Mouse (Mus musculus): Measurements from ENCODE around the gene Pigv.
A peak's percentile ranks its signal among the peaks of the same experiment; 100 is the strongest.
"Not testable (repeated sequence)": the region's sequence is repeated elsewhere in the genome, so short reads cannot be mapped to it uniquely, and the experiment has no call there.

Pigv gene

DNA sequence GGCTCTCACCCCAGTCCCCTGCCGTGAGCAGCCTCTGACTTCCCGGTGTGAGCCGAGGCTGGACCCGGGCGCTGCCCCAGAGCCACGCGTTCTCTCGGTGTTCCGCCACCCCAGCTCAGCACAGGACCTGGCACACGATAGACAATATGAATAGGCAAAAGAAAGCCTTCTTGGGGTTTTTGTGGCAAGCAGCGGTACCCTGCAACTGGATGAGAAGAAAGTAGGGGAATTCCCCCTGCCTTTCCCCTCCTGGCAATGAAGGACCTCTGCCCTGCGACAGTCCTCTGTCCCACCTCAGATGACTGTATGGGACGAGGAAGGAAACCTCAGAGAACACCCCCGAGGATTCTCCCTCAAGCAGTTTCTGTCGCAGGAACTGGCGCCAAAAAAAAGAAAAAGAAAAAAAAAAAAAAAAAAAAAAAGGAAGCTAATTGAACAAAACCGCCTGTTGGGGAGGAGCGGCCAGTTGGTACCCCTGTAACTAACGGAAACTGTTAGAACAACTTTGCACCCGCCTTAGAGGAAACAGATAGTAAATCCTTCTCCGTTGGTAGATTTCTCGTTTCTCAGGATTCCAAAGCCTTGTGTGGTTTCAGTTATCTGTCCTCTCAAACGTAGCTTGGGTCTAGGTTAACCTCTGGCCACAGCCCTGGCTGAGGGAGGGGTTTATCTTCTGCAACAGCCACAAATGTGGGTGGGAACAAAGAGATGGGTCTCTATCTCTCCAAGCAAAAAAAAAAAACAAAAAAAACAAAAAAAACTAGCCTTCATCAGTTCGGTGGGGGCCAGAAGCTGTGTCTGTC is 599 bp upstream of the Pigv start:
- DNase-seq (ENCODE audit: low spot score in 2 of 2): no peak

DNA sequence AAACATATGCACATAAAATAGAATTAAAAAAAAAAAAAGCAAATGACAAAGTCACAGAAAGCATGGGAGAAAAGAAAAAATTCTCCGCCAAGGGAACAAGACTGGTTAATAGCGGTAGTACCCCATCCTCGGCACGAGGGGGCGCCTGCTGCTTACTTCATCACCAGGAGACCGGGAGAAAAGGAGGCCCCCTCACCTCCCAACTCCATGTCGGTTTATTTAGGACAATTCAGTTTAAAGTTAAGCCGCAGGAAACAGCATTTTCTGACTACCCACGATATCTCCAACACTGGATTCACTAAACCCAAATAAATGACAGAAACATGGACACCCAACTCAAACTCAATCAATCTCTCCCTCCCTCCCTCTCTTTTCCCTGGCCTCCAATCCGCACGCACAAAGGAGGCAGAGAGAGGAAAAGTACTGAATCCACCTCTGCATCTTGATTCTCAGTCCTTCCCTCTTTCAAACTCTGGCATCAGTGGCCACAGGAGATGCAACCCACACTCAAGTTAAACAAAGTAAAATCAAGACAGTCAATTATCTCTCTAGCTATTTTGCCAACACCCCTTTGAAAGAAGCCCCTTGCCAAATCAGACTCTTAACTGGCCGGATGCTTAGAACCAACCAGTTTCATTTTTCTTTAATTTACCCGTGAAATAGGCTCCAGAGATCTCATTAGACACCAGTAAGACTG is 1.1 kb downstream of the Pigv start:
- peak; percentile 73 to 85 for DNase-seq (ENCODE audit: low spot score in 2 of 2)

DNA sequence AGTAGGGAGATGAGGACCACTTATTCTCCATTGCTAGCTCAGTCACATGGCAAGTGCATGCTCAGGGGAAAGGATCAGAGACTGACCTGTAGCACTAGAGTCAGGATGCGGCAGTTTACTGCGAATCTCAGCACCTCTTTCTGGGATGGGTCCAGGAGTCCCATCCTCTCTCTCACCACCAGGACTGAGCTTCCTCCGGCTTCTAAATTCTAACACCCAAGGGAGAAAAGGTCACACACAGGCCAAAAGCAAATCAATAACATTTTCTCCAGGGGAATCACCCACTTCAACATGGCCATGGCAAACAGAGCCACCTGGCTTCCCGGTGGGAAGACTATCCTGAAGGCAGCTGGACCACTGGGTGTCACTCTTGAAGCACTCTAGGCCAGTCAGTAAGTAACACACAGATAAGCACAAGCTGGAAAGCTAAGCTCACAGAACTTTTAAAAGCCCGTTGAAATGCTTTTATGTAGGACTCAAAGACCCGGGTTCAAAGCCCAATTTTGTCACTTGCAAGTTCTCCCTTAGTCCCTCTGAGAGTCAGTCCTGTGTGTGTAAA is 2.7 kb downstream of the Pigv start:
- DNase-seq (ENCODE audit: low spot score in 2 of 2): no peak

DNA sequence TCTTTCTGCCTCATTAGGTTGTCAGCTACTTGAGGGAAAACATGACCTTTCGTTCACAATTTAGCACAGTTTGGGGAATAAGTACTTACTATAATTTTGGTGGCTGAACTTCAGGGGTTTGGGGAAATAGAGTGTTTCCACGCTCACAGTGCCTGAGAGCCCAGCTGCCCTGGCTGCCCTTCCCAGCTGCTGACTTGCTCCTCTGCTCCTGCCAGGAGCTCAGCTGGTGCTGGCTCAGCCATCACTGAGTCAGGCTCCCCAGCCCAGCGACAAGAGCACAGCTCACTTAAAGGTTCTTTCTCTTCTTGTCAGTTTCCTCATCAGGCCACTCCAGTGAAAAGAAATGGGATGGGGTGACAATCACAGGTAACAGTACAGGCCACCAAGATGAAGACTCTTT is 3.9 kb downstream of the Pigv start:
- no peak for DNase-seq (ENCODE audit: low spot score in 2 of 2)

DNA sequence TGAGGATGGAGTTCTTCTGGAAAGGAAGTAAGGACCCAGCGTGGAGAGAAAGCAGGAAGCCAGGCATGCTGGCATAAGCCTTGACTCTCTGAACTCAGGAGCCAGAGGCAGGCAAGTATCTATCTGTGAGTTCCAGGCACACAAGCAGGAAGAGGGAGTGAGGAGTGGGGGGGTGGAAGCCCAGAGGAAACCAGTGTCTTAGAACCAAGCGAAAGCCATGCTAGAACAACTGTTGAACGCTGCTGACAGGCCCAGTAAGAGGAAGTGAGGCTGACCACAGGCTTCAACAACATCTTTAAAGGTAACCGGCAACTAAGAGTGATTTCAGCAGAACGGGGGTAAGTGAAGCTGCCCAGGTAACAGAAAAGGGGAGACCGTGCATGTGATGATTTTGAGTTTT is 6.2 kb downstream of the Pigv start:
- DNase-seq (ENCODE audit: low spot score in 2 of 2): no peak

DNA sequence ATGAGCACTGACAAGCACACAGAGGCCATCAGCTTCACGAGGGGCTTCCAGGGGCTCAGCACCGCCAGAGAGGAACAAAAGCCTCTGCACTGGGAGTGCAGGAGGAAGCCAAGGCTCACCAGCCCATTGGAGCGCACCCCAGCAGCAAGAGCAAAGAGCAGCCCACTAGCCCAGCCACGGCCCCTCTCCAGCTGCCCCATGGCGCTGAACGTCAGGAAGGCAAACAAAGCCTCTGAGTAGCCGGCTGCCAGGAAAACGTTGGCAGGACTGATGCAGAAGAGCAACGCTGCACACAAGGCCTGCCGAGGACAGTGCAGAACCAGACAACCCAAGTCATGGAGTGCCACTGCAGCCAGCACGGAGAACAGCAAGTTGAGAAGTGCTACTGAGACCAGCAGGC is 7.3 kb downstream of the Pigv start:
- DNase-seq (ENCODE audit: low spot score in 2 of 2): no peak

DNA sequence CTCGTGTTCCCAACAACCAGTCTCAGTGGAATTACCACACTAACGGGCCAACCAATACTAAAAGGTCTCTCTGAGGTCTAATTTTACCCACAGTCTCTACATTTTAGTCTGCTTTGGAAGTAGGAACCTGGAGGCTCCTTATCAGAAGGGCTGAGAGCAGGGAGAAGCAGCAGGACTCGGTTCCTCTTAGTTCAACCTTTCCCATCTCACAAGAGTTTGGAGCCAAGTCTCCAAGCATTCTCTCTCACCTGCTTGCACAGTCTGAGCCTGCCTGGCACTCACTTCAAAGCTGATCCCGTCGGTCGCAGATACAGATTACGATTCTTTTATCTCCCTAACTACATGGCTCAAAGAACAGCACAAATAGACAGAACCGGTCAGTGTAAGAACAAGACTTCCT is 9.5 kb downstream of the Pigv start:
- DNase-seq (ENCODE audit: low spot score in 2 of 2): no peak

DNA sequence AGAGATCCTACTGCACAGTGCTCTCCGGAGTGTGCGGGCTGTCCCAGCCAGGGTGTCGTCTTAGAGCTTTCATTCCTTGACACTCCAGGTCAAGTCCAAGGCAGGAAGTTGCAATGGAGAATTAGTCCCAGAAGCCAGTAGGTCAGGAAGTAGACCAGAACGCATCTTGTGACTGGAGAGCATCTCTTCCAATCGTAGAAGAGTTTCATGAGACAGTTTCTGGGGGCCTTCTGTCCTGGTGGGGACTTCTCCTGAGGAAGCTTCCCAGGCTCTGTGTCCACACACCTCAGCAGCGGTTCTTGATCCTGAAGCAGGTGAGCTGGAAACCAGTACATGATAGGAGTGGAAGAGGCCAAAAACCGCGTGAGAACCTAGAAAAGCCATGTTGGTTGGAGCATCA is 10.0 kb downstream of the Pigv start:
- no peak for DNase-seq (ENCODE audit: low spot score in 2 of 2)

DNA sequence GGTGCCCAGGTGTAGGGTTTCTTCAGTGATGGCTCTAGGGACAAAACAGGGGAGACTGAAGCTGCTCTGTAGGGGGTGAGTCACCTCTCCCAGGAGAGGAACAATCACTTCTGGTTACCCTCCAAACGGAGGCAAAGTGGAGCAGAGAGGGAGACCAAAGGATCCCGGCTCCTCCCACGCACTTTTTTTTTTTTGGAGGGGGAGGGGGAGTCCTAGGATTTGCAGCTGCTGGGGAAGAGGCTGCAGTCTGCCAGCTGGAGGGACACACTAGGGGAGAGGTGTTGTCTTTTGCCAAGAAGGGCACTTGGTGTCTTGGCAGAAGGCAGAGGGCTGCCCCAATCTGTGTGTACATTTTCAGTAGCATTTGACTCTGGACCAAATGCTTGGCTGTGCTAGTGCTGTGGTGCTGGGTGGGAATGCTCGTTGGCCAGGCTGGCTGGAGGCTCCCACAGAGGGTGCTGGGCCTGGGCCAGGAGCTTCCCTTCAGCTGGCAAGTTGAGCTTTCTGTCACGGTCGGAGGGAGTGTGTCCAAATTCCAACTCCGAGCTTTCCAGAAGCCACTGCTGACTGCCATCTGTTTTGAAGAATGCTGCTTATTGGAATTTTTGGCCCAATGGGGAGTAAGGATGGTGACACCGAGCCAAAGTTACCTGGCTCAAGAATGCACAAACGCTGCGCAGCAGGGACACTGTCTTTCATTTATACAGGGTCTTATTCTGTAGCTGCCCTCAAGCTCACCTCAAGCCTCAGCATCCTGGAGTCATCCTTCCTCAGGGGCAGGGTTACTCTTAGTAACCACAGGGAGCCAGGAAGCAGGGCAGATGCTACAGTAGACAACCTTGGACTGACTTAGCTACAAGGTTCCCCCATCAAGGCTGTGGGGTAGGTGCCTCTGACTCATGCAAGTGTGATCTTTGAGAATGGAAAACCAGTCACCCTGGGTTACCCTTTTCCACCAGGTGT is 12.0 kb downstream of the Pigv start:
- DNase-seq (ENCODE audit: low spot score in 2 of 2): peak; percentile 84 to 86

DNA sequence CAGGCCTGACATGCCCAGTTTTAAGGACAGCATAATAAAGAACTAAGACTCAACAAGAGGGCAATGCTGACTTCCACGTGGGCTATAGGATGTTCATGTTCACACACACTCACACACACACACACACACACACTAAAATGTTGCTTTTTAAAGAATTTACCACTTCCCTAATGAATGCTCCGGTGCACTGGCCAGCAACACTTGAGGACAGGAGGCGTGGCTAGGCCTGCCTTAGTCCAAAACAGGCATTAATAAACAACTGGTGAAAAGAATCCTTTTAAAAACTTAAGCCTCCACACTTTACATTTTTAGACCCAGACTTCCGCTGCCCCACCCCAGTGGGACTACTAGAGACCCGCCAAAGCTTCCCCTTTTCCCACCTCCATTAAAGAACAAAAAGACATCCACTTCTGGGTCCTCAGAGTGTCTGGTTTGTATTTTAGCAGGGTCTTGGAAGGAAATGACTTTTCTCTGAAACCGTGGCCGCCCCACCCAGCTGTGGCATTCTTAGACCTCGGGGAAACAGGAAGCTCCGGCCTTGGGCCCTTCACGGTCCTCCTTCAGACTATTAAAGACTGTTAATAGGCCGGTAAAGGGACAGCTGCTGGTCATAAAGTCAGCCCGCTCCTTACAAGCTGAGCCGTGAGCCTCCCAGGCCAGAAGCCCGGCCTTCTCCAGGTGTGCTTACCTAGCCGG is 12.8 kb downstream of the Pigv start:
- peak in 1 of 2 experiments; percentile 48 for DNase-seq (ENCODE audit: low spot score in 2 of 2)

DNA sequence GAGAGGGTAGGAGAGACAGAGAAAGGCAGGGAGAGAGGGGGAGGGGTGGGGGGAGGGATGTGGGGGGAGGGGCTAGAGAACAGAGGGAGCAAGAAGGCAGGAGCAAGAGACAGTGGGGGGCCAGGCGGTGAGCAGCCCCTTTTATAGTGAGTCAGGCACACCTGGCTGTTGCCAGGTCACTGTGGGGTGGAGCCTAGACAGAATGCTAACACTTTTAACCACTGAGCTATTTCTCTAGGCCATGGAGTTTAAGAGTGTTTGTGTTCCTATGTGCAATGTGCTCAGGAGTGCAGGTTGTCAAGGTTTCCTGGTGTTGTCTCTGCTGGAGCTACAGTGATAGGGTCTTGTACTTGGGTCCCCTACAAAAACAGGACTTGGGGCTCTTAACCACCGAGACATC is 13.7 kb downstream of the Pigv start:
- DNase-seq (ENCODE audit: low spot score in 2 of 2): no peak

DNA sequence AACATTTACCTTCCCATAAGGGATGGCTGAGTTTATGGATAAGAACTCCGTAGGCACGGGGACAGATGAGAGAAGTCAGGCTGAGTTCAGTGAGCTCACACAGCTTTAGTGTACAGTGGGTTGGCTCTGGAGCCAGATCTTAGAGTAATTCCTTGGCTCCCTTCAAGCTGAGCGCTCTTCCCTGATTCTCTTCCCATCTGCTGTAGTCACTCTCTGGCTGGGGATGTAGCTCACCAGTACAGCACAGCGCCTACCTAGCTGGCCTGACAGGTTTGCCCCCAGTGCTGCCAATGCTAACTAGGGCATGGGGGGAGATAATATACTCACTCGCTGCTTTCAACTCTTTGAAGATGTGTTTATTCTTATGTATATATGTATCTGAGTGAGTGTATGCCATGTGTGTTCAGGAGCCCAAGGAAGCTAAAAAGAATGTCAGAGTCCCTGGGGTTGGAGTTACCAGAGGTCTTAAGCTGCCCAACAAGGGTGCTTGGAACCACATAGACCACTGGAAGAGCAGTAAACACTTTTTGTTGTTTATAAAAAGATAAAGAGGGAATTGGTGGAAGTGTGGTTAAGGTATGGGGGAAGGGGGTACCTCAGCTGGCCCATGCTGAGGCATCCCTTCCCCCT is 14.5 kb downstream of the Pigv start:
- DNase-seq (ENCODE audit: low spot score in 2 of 2): no peak

DNA sequence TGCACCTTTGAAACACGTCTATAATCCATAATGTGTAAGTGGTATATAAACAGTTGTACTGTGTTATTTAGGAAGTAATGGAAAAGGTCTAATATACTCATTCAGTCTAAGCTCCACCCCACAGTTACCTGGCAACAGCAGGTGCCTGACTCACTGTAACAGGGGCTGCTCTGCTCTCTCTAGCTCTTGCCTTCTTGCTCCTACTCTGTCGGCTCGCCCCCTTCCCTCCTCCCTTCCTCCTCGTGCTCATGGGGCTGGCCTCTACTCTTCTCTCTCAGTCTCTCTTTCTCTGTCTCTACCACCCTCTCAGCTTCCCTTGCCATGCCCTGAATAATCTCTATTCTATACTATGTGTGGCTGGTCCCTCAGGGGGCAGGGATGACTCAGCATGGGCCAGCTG is 15.4 kb downstream of the Pigv start:
- DNase-seq (ENCODE audit: low spot score in 2 of 2): no peak

DNA sequence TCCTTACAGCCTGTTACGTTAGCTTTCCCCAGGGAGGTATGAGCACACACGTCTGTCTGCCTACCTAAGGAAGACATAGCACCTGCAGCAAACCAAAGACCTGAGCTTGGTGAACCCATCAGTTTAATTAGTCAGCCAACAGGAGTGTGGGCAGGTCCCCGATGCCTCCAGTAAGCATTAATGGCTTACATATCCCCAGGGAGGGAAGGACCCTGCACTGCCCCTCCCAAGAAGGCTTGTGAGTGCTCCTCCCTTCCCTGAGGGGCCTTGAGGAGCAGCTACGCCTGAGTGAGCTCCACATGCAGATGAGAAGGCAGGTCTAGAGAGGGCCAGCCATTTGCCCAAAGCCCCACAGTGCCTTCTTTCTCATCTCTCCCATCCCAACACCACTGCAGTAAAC is 16.2 kb downstream of the Pigv start:
- no peak for DNase-seq (ENCODE audit: low spot score in 2 of 2)

DNA sequence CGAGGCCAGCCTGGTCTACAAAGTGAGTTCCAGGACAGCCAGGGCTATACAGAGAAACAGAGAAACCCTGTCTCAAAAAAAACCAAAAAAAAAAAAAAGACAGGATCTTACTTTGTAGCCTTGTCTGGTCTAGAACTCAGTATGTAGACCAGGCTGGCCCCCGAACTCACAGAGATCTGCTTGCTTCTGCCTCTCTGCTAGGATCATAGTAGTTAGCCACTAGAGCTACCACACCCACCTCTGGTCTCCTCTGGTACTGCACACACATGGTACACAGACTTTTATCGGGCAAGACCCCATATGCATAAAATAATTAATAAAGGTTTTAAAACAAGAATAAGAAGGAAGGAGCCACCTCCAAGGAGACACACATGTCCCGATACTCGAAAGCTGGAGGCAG is 18.4 kb downstream of the Pigv start:
- not testable (repeated sequence) for DNase-seq (ENCODE audit: low spot score in 2 of 2)

DNA sequence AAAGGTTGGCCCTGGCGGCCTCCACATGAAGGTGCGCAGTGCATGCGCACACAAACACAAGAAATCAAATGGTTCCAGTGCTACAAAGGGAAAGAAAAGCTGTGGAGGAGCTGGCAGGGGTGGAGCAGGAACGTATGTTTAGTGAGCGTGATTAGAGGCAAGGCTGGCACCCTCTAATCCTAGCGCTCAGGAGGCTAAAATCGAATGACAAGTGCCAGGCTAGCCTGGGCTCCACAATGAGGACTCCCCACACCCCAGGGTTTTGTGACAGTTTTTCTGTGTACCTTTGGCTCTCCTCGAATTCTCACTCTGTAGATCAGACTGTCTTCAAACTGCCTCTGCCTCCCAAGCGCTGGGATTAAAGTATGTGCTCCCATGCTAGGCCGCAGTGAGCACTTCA is 19.7 kb downstream of the Pigv start:
- no peak for DNase-seq (ENCODE audit: low spot score in 2 of 2)

DNA sequence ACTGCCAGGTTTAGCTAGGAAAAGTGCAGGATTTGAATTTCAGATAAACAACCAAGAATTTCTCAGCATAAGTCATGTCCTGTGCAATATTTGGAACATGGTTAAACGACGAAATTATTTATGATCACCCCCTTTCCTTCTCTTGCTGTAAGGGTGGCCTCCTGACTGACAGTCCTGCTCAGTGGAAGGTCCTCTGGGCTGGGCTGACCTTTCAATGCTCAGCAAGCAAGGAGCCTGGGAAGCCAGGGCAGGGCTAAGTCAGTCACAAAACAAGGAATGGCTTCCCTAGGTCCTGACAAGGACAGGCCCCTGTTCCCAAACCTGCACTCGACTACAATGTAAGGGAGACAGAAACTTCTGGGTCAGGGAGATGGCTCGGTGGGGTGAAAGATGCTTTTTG is 20.5 kb downstream of the Pigv start:
- DNase-seq (ENCODE audit: low spot score in 2 of 2): no peak

DNA sequence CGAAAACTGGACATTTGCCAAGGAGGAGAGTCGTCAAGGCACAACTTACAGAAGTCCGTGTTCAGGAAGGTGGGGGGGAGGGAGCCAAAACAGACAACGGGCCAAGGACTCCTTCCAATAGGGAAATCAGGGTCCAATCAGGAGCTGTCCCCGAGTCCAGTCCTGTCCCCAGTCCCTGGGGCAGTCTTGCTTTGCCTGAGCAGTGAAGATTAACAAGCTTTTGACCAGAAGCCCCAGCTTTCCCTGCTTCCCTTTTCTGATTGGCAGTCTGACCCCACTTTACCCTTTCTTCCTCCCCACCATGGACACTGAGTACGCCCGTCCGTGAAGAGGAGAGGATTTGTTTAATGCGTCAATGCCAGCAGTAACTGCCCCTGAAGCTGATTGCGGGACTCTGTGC is 21.0 kb downstream of the Pigv start:
- no peak for DNase-seq (ENCODE audit: low spot score in 2 of 2)

DNA sequence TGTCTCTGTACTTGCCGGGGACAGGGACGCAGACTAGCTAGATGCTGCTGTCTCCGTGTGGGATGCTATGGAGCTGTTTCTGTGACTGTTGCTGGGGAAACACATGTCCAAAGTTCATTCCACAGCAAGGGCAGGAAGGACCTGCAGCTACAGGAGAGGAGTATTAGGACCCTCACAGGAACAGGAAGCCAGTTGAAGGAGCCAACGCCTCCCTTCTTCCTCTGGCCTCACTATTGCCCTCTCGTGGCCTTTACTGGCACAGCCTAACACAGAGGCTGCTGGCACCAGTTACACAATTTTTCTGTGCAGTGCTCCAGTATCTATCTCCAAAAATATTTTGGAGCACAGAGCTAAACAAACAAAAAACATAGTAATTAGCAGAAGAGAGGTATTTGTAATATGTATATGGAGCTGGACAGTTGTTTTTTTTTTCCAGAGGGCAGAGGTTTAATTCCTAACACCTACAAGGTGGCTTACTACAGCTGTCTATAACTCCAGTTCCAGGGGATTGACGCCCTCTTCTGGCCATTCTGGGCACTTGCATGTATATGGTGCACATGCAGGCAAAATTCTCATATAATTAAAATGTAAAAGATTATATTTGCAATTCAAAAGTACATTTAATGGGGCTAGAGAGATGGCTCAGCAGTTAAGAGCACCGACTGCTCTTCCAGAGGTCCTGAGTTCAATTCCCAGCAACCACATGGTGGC is 22.3 kb downstream of the Pigv start, which contains the start of gene Zdhhc18:
TSS of gene Zdhhc18 (minus strand) at position 166 of the 711 bp plus-strand sequence.
- peak in 1 of 2 experiments; percentile 63 for DNase-seq (ENCODE audit: low spot score in 2 of 2)

DNA sequence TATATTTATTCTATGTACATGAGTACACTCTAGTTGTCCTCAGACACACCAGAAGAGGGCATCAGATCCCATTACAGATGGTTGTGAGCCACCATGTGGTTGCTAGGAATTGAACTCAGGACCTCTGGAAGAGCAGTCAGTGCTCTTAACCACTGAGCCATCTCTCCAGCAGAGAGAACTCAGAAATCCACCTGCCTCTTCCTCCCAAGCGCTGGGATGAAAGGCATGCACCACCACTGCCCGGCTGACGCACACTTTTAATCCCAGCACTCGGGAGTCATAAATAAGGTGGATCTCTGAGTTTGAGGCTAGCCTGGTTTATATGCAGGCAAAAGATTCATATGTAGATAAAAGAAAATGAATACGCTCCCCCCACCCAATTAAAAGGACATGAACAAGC is 23.0 kb downstream of the Pigv start:
- not testable (repeated sequence) for DNase-seq (ENCODE audit: low spot score in 2 of 2)
